Mouse (Mus musculus): ENCODE results near the gene Gm28035. TPM values are rescaled to one million over a fixed set of nuclear protein-coding genes. Genes with fewer than 3 reads are reported as not detected.

Gm28035 gene
- polyA plus RNA-seq, 1 experiment from 2014 or later, result 0.25 TPM

GRCm38 (mm10) chr2:30264671-30265519 is 24.5 kb downstream of the Gm28035 start:
- Histone ChIP-seq H3K36me3 (peaks cover 30% of the 10 kb centered on the region), H3K9ac (no peak overlapping the region), H3K9me3 (no peaks in the 10 kb centered on the region), H3K4me2 (no peak overlapping the region), H3K27ac (peak overlapping the region; percentile 87), H3K4me3 (no peak overlapping the region), H3K27me3 (no peaks in the 10 kb centered on the region), H3K4me1 (peaks cover 41% of the 10 kb centered on the region)
- no peak for ATAC-seq (ENCODE audit: borderline replicate concordance, extremely low read depth, low FRiP score, low TSS enrichment)
- WGBS, result 51% methylated on average over 7 of the region's 7 CpGs

DNA sequence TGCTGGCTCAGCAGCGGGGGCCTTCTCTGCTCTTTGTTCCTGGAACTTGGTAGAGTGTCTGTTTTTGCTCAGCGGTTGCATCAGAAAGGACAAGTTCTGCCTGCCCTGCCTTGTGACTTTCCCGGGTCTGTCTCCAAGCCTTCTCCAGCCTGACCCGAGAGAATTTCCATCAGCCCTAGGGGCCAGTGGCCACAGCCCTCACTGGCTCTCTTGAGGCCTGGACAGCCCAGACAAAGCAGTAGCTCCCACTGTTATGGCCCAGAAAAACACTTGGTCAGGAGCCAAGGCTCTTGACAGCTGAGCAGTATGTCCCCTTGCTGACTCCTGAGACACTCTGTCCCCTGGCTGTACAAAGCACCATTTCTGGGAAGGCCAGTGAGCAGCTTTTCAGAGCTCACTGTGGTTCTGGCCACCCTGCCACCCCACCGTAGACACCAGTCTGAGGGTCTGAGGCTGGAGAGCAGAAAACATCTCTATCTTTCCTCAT is 25.4 kb downstream of the Gm28035 start, which contains the start of gene Phyhd1:
TSS of gene Phyhd1 (plus strand) at position 437 of the 487 bp plus-strand sequence.
- H3K9ac ChIP-seq, result no peak within 1 kb of the TSS
- H3K36me3 ChIP-seq, result peaks cover 24% of the 10 kb centered on the region
- H3K9me3 ChIP-seq, result no peaks in the 10 kb centered on the region
- 36% methylated on average over 5 of the region's 5 CpGs for WGBS
- H3K27ac ChIP-seq, result peak within 1 kb of the TSS; percentile 87
- peak; percentile 64; the same call in 1 of the 2 replicates for ATAC-seq (ENCODE audit: borderline replicate concordance, extremely low read depth, low FRiP score, low TSS enrichment)
- peak within 1 kb of the TSS; percentile 4; the same call in 1 of the 2 replicates for H3K4me3 ChIP-seq
- H3K4me1 ChIP-seq, result peaks cover 44% of the 10 kb centered on the region
- peak within 1 kb of the TSS; percentile 32; the same call in 1 of the 2 replicates for H3K4me2 ChIP-seq
- H3K27me3 ChIP-seq, result no peaks in the 10 kb centered on the region

- ATAC-seq (ENCODE audit: borderline replicate concordance, extremely low read depth, low FRiP score, low TSS enrichment), result peak; percentile 69
- peaks cover 21% of the 10 kb centered on the region; the same call in 1 of the 2 replicates for H3K36me3 ChIP-seq
- peak overlapping the region; percentile 87 for H3K27ac ChIP-seq
- no peak overlapping the region for H3K9ac ChIP-seq
- WGBS, result 5% methylated on average over 4 of the region's 4 CpGs
- peaks cover 44% of the 10 kb centered on the region for H3K4me1 ChIP-seq
- peak overlapping the region; percentile 4; the same call in 1 of the 2 replicates for H3K4me3 ChIP-seq
- H3K9me3 ChIP-seq, result no peaks in the 10 kb centered on the region
- H3K4me2 ChIP-seq, result peak overlapping the region; percentile 32; the same call in 1 of the 2 replicates
- H3K27me3 ChIP-seq, result no peaks in the 10 kb centered on the region
Observed at GRCm38 (mm10) chr2:30266392-30266941, 26.1 kb downstream of the Gm28035 start.

- Histone ChIP-seq H3K9ac (no peak overlapping the region), H3K4me3 (no peak overlapping the region), H3K27ac (no peak overlapping the region), H3K36me3 (peaks cover 14% of the 10 kb centered on the region; the same call in 1 of the 2 replicates), H3K4me1 (peaks cover 44% of the 10 kb centered on the region), H3K4me2 (no peak overlapping the region), H3K27me3 (no peaks in the 10 kb centered on the region), H3K9me3 (no peaks in the 10 kb centered on the region)
- WGBS, result 86% methylated on average over 2 of the region's 2 CpGs
- ATAC-seq (ENCODE audit: borderline replicate concordance, extremely low read depth, low FRiP score, low TSS enrichment), result no peak
Observed at GRCm38 (mm10) chr2:30267466-30267865, 27.1 kb downstream of the Gm28035 start.

GRCm38 (mm10) chr2:30268371-30268770 is 28.0 kb downstream of the Gm28035 start:
- Histone ChIP-seq H3K27me3 (no peaks in the 10 kb centered on the region), H3K4me2 (no peak overlapping the region), H3K4me3 (no peak overlapping the region), H3K36me3 (peaks cover 11% of the 10 kb centered on the region; the same call in 1 of the 2 replicates), H3K4me1 (peaks cover 37% of the 10 kb centered on the region), H3K9me3 (no peaks in the 10 kb centered on the region), H3K27ac (no peak overlapping the region), H3K9ac (no peak overlapping the region)
- ATAC-seq (ENCODE audit: borderline replicate concordance, extremely low read depth, low FRiP score, low TSS enrichment), result no peak
- WGBS, result 55% methylated on average over 4 of the region's 4 CpGs

DNA sequence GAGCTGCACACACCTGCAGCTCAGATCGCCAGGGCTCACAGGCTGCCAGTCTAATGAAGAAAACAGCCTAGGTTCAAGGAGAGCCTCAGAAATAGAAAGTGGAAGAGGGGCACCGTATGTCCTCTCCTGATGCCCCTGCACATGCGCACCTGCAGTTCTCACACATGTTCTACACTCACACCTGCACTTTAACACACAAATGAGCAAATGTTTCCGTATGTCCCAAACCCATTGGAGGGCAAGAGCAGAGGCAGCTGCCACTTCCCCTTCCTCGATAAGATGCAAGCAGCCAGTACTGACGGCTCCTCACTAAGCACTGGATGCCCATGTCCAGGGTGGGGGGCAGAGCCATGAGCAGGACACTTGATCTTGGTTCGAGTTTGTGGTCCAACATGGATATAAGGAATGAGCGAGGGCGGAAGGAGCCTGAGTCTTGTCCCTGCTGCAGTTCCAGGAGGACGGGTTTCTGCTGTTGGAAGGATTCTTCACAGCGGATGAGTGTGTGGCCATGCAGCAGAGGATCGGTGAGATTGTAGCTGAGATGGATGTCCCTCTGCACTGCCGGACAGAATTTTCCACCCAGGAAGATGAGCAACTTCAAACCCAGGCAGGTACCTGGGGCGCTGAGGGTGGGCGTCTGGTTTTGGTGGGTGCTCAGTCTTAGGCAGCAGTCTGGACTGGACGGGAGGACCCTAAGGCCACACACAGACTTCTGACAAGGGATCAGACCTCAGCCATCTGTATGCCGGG is 29.0 kb downstream of the Gm28035 start:
- no peak overlapping the region for H3K4me3 ChIP-seq
- H3K36me3 ChIP-seq, result peaks cover 2% of the 10 kb centered on the region; the same call in 1 of the 2 replicates
- ATAC-seq (ENCODE audit: borderline replicate concordance, extremely low read depth, low FRiP score, low TSS enrichment), result no peak
- no peak overlapping the region for H3K4me2 ChIP-seq
- no peak overlapping the region for H3K9ac ChIP-seq
- WGBS, result 84% methylated on average over 17 of the region's 17 CpGs
- H3K4me1 ChIP-seq, result peaks cover 34% of the 10 kb centered on the region
- peak overlapping the region; percentile 50 for H3K27ac ChIP-seq
- H3K9me3 ChIP-seq, result no peaks in the 10 kb centered on the region
- no peaks in the 10 kb centered on the region for H3K27me3 ChIP-seq

GRCm38 (mm10) chr2:30270134-30270533 is 29.8 kb downstream of the Gm28035 start:
- Histone ChIP-seq H3K36me3 (no peaks in the 10 kb centered on the region), H3K4me1 (peaks cover 27% of the 10 kb centered on the region), H3K27ac (peak overlapping the region; percentile 50), H3K9ac (no peak overlapping the region), H3K4me3 (no peak overlapping the region), H3K4me2 (no peak overlapping the region), H3K27me3 (no peaks in the 10 kb centered on the region), H3K9me3 (no peaks in the 10 kb centered on the region)
- peak; percentile 69 for ATAC-seq (ENCODE audit: borderline replicate concordance, extremely low read depth, low FRiP score, low TSS enrichment)
- WGBS, result 15% methylated on average over 1 of the region's 1 CpGs

- Histone ChIP-seq H3K36me3 (no peaks in the 10 kb centered on the region), H3K27me3 (no peaks in the 10 kb centered on the region), H3K9ac (no peak within 1 kb of the TSS), H3K4me2 (no peak within 1 kb of the TSS), H3K4me3 (no peak within 1 kb of the TSS), H3K4me1 (peaks cover 10% of the 10 kb centered on the region), H3K9me3 (no peaks in the 10 kb centered on the region), H3K27ac (no peak within 1 kb of the TSS)
- no peak for ATAC-seq (ENCODE audit: borderline replicate concordance, extremely low read depth, low FRiP score, low TSS enrichment)
- WGBS, result 86% methylated on average over 11 of the region's 11 CpGs
Observed at GRCm38 (mm10) chr2:30280743-30281142, 40.4 kb downstream of the Gm28035 start, which contains the start of gene Gm28038. TSS of gene Gm28038 (plus strand) at chr2:30281043.

GRCm38 (mm10) chr2:30281651-30282050 is 41.3 kb downstream of the Gm28035 start:
- WGBS, result 75% methylated on average over 3 of the region's 3 CpGs
- no peak for ATAC-seq (ENCODE audit: borderline replicate concordance, extremely low read depth, low FRiP score, low TSS enrichment)

GRCm38 (mm10) chr2:30283193-30283592 is 42.8 kb downstream of the Gm28035 start:
- H3K4me1 ChIP-seq, result peaks cover 22% of the 10 kb centered on the region
- no peak overlapping the region for H3K4me3 ChIP-seq
- no peaks in the 10 kb centered on the region for H3K36me3 ChIP-seq
- ATAC-seq (ENCODE audit: borderline replicate concordance, extremely low read depth, low FRiP score, low TSS enrichment), result no peak
- H3K27ac ChIP-seq, result no peak overlapping the region
- WGBS, result 86% methylated on average over 2 of the region's 2 CpGs
- no peak overlapping the region for H3K4me2 ChIP-seq
- no peaks in the 10 kb centered on the region for H3K9me3 ChIP-seq
- H3K9ac ChIP-seq, result no peak overlapping the region
- H3K27me3 ChIP-seq, result no peaks in the 10 kb centered on the region

More at GRCm38 (mm10) chr2:30281651-30282050, 41.3 kb downstream of the Gm28035 start:
- no peak overlapping the region for H3K27ac ChIP-seq
- H3K36me3 ChIP-seq, result no peaks in the 10 kb centered on the region
- no peaks in the 10 kb centered on the region for H3K9me3 ChIP-seq
- peaks cover 10% of the 10 kb centered on the region for H3K4me1 ChIP-seq
- H3K9ac ChIP-seq, result no peak overlapping the region
- H3K4me2 ChIP-seq, result no peak overlapping the region
- H3K4me3 ChIP-seq, result no peak overlapping the region
- H3K27me3 ChIP-seq, result no peaks in the 10 kb centered on the region

DNA sequence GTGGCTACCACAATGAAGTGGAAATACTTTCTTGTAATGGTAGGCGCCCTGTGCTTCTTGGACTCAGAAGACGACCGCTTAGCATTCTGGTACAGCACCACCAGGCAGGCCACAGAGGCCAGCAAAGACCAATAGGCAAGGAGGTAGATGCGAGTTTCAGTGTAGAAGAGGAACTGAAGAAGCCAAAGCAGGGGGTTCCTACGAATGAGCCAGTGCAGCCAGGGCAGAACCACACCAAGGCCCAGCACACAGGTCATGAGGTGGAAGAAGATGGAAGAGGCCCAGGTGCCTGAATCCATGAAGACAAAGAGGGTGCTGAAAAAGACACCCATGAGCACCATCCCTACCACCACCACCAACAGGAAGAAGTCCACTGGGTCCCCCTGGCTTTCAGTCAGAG is 44.6 kb downstream of the Gm28035 start:
- Histone ChIP-seq H3K9ac (no peak overlapping the region), H3K9me3 (no peaks in the 10 kb centered on the region), H3K27ac (no peak overlapping the region), H3K4me1 (peaks cover 22% of the 10 kb centered on the region), H3K4me3 (peak overlapping the region; percentile 83), H3K27me3 (no peaks in the 10 kb centered on the region), H3K4me2 (peak overlapping the region; percentile 88), H3K36me3 (no peaks in the 10 kb centered on the region)
- WGBS, result 82% methylated on average over 5 of the region's 5 CpGs
- ATAC-seq (ENCODE audit: borderline replicate concordance, extremely low read depth, low FRiP score, low TSS enrichment), result no peak
